Mouse (Mus musculus) gastrocnemius, postnatal 10 days (tissue): ENCODE data around the gene Phldb2. TPM values are rescaled to one million over a fixed set of nuclear protein-coding genes. Genes with fewer than 3 reads are reported as not detected.

Experiments used
- DNase-seq: peaks from one replicate; pipeline ENCODE4 v3.0.0; 2021; ENCODE audit warnings: mixed read lengths
- total RNA-seq, 2 experiments: library from RNA; stranded (reverse); gene quantifications; 2 replicates each; pipeline ENCODE4 v1.2.3; 2021

Gene Phldb2
- total RNA-seq, 2 experiments from 2014 or later, result 28.5 to 38.6 TPM

- no peak for DNase-seq
These were observed 228.7 kb downstream of the Phldb2 start for GRCm38 (mm10) chr16:45724742-45725102.

GRCm38 (mm10) chr16:45724061-45724741 lies 229.2 kb downstream of the Phldb2 start, which contains the start of gene Tagln3:
Gene Tagln3 (minus strand): TSS chr16:45724608.
- DNase-seq, result peak; percentile 32

DNA sequence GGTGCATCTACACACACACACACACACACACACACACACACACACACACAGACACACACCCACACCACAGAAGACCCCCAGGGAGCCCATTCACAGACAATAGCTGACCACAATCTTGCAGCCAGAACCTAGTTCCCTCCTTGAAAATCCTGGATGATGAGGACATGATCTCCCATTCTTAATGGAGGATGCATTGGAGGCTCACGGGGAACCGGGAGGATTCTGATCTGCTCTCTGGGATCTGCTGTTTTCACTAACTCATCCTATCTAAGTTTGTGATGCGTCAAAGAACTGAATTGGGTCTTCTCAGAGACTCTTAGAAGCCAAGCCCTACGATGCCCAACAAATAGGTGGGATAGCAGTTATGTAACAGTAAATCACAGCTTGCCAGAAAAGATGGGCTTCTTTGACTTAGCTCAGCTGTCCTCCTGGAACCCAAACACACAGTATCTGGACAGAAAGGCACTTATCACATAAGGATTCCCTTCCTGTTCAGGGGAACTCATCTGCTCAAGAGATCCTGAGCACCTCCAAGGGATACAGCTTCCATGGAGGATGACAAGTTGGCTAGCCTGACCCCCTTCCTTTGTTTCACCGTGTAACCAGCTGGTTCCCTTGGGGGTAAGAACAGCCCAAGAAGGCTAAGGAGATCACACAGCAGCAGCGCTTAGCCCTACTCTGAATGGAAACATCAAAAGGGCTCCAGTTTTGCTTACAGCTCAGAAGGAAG lies 230.1 kb downstream of the Phldb2 start:
- no peak for DNase-seq

- DNase-seq, result no peak
These were observed 230.9 kb downstream of the Phldb2 start for GRCm38 (mm10) chr16:45722460-45722951.

DNA sequence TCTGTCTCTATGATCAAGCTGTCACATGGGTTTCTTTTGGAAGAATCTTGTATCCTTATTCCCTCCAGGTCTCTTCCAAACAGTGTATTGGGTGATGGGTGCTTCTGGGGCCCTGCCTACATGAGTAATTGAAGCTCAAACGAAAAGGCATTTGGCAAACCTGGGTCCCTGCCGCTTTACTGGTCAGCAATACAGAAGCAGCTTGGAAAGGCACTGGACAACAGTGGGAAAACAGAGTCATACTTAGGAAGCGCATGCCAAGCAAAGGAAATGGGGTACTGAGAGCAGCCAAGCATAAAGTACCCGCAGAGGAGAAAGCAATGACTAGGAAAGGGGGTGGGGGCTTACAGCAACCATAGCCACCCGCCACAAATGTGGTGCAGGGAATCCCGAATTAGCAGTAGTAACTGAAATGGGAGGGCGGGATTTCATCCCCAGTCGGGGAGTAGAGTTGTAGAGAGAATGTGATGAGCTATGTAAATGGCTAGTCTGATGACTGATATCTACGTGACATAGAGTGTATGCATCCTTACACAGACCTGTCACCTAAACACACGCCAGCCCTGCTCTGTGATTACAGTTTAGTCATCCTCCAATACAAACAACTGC lies 233.3 kb downstream of the Phldb2 start:
- DNase-seq, result no peak

DNA sequence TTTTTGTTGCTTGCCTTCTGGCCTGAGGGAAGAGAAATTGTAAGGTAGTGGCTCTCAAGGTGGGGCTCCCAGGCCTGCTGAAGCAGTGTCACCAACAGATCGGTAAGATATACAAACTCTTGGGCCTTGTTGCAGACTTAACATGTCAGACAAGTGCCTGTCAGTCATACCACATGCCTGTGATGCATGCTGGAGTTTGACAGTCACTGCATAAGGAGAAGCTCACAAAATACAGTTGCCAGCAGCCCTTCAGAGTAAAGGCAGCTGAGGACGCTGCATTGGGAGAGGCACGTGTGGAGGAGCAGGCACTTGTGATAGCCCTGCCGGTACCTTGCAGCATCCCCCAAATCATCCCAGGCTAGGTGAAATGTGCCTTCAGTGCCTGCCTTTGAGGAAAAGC lies 235.1 kb downstream of the Phldb2 start:
- no peak for DNase-seq

- DNase-seq, result no peak
These were observed 238.8 kb downstream of the Phldb2 start for GRCm38 (mm10) chr16:45714489-45715150.

- DNase-seq, result no peak
These were observed 239.5 kb downstream of the Phldb2 start for GRCm38 (mm10) chr16:45713878-45714277.

GRCm38 (mm10) chr16:45713261-45713660 lies 240.1 kb downstream of the Phldb2 start:
- DNase-seq, result no peak

DNA sequence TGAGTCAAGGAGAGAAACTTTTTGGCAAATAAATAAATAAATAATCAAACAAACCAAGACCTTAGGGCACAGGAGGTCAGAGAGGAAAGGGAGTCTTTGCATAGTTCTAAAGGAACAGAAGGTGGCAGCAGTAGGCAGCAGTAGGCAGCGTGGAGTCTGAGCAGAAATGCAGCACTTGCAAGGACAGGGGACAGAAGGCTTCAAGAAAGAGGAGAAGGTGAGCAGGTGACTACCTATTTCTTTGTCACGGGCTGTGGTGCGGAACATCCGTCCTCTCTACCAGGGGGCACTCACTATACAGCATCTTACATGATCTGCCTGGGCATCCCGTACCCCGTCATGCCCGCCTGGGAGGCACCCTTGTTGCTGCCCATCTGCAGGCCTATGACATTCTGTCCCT lies 242.1 kb downstream of the Phldb2 start:
- DNase-seq, result no peak

DNA sequence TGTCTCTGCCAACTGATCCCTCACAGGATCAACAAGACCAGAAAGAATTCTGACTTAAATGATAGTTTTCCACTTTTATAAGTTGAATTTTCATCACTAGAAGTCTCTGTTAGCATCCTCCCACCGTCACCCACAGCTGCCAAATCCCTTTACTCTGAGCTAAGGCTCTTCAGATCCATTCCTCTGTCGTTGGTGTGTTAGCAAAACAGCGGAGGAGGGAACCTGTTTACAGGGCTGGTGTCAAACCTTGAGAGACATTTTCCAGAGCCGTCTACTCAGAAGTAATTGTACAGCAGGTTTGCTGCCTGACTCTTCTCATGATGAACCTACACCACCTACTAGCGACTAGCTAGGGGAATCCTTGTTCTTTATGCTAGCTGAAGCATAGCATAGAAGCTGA lies 254.1 kb downstream of the Phldb2 start:
- DNase-seq, result no peak

DNA sequence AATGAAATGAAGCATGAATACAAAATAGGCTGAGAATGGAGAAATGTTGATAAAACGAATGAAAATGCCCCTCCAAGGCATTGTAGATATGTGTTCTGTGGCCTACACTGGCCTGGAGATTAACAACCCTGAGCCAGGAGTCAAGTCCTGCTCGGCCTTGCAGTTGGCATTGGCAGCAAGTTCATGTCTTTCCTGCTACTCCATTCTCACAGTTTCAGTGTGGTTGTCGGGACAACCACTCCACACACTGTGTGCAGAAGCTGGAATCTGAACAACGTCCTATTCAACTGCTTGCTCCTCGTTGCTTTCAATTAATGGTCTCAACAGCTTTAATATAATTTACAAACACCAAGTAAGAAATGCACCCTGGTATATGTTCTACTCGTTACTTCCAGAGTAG lies 255.4 kb downstream of the Phldb2 start:
- DNase-seq, result no peak

Other genes with a start within 250 kb of the Phldb2 start
- under 1 TPM; 0.70 to 0.90 TPM for gene Tagln3, start 229.0 kb downstream of the Phldb2 start, total RNA-seq
- gene Abhd10, start 210.6 kb downstream of the Phldb2 start, total RNA-seq, result 10 to 100 TPM; 10.3 to 10.7 TPM
- under 1 TPM; 0.47 to 0.54 TPM for gene Plcxd2, start 56.6 kb upstream of the Phldb2 start, total RNA-seq
- not detected for gene Cd96, start 166.7 kb upstream of the Phldb2 start, total RNA-seq
- gene Gm4737, start 201.5 kb upstream of the Phldb2 start, total RNA-seq, result 10 to 100 TPM; 20.9 to 23.2 TPM